Mouse (Mus musculus): ENCODE measurements around the gene Slc47a2. TPM values are rescaled to one million over a fixed set of nuclear protein-coding genes. Genes with fewer than 3 reads are reported as not detected.

Slc47a2 gene
- total RNA-seq, 2 experiments from 2014 or later: not detected

DNA sequence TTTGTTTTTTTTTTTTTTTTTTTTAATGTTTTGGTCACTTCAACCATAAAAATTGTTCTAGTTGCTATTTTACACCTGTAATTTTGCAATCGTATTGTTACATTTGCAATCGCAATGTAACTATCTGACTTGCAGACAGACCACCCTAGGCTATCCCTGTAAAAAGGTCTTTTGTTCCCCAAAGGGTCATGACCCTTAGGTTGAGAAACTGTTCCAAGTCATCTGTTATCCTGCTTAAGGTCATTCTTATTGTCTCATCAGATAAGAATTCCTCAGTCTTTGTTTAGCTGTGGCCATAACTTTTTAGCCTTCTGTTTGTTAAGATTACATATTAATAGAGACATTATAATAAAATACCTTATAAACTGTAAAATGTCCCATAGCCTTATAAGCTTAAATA, 49.4 kb downstream of the Slc47a2 start:
- ATAC-seq (replicated peaks; ENCODE audit: poor library complexity, severe bottlenecking): no peak

DNA sequence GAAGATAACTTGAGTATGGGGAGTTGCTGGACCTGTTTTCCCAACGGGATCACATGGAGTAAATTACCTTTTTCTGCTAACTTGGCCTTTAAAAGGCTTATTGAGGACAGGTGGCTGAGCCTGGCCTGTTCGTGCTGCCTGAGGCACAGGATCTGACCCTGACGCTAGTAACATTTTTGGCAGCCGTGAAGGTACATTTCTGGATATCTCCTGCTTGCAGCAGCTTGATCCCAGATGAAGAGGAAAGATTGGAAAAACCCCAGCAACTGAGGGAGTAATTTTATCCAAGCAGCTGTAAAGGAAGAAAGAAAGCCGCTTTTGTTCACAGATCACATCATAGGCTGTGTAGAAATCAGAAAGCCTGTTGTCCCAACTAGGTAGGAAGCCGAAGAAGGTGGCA, 58.3 kb downstream of the Slc47a2 start:
- no peak for ATAC-seq (replicated peaks; ENCODE audit: poor library complexity, severe bottlenecking)

DNA sequence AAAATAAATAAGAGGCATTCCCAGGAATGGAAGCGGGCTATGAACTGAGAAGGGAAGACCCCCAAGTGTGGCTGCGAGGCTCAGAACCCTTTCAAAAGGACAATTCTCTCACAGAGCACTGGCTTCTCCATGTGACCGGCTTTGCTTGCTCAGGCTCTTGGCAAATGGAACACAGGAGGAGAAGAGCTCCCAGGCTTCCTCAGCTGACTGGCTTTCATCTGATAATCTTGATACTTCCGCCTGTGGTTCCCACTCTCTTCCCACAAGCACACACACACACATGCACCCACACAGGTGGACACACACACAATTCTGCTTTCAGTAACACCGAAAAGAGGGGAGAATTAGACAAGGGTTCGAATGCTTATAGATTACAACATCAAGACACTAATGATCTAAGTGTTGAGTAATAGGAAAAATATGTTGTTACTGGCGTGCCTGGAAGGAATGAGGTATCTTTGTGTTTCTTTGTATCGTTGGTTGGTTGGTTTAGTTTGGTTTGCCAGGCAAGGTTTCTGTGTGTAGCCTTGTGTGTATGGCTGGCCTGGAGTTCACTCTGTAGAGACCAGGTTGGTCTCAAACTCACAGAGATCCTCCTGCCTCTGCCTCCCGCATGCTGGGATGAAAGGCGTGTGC, 59.1 kb downstream of the Slc47a2 start:
- ATAC-seq (replicated peaks; ENCODE audit: poor library complexity, severe bottlenecking): no peak

DNA sequence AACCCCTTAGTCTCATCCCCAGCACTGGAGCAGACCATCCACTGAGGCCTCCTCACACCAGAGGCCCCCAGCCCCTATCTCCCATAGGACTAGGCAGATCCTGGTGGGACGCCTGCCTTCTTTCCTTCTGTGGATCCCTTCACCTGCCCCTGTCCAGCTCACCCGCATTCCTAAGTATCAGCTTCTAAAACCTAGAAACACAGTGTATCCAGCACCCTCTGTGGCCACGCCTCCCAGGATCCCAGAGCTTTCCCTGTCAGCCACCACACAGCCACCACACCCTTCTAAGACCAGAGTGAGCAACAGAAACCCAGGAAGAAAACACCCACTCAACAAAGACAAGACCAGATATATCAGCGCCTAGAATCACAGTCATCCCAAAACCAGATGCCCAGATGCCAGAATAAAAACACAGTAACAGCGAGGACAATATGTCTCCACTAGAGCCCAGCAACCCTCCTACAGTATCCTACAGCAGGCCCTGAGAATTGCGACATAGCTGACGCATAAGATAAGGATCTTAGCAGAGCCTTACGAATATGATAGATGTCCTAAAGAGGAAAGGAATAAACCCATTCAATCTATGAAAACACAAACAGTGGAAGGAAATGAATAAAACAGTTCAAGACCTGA, 64.1 kb downstream of the Slc47a2 start:
- ATAC-seq (replicated peaks; ENCODE audit: poor library complexity, severe bottlenecking): no peak

DNA sequence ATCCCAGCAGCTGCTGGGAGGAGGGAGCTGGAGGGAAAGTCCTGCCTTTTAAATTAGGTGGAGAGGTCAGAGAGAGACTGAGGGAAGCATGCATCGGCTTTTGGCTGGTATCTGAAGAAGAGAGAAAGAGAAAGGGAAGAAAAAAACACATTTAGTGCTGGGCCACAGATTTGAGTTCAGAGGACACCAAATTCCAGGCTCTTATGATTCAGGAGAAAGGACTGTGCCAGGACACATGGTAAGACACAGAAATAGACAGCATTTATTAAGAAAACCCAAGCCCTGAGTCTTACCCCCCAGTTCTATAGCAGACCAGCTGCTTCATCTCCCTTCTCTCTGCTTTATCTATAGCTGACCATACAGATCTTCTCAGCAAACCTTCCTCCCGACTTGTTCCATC, 64.7 kb downstream of the Slc47a2 start:
- no peak for ATAC-seq (replicated peaks; ENCODE audit: poor library complexity, severe bottlenecking)

DNA sequence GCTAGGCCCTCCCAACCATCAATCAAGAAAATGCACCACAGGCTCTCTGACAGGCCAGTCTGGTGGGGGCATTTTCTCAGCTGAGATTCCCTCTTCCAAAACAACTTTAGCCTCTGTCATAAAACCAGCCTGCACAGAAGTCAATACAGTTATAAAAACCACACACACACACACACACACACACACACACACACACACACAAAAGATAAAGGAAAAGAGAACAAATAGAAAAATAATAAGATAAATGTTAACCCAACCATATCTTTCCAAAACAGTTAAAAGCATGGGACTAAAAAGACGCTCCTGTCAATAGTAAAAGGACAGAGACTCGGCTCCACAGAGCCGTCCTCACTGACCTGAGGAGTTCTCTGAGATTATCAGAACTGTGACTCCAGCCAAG, 66.2 kb downstream of the Slc47a2 start:
- ATAC-seq (replicated peaks; ENCODE audit: poor library complexity, severe bottlenecking): no peak

DNA sequence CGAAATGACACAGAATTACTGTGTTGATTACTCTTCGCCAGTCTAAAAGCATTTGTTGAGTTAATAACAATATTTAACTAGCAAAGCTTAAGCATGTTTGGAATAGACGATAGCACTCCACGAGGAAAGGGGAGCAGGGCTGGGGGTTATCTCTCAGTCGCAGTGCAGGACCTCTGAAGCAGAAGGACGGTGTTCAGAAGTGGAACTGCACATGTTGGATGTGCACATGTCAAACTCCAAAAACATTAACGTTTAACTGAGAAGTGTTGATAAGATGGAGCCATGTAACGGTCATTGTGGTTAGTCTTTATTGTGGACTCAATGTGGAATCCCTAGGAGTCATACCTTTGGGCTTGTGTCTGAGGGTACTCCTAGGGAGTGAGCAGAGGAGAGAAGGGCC, 67.6 kb downstream of the Slc47a2 start:
- no peak for ATAC-seq (replicated peaks; ENCODE audit: poor library complexity, severe bottlenecking)

DNA sequence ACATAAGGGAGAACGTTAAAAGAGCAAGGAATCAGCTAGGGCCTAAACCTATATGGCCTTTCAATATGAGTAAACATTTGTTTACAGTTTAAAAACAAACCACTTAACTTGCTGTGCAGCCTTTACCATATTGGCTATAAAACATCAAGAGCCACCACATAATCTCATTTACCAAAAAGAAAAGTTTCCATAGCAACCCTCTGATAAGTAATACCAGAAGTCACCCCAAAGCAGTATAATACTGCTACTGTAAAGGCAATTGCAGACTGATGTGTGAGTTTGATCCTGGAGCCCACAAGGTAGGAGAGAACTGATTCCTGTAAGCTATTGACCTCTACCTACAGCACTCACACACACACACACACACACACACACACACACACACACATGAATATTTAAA, 68.2 kb downstream of the Slc47a2 start:
- ATAC-seq (replicated peaks; ENCODE audit: poor library complexity, severe bottlenecking): no peak

DNA sequence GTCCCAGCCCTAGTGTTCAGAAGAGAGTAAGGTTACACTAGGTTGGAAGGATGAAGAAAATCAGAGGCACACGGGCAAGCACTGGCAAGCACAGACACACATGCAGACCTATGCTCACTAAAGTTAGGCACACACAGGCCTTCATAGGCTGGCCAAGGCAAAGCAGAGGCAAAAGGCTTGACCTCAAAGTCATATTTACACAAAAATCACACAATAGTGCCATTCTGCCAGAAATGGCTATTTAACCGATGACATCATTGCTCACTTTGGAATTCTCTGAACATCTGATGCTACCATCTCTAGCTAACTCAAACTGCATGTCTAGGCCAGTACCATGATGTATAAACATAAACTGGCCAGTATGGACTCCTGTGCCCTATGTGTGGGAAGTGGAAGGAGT, 68.7 kb downstream of the Slc47a2 start:
- ATAC-seq (replicated peaks; ENCODE audit: poor library complexity, severe bottlenecking): no peak

DNA sequence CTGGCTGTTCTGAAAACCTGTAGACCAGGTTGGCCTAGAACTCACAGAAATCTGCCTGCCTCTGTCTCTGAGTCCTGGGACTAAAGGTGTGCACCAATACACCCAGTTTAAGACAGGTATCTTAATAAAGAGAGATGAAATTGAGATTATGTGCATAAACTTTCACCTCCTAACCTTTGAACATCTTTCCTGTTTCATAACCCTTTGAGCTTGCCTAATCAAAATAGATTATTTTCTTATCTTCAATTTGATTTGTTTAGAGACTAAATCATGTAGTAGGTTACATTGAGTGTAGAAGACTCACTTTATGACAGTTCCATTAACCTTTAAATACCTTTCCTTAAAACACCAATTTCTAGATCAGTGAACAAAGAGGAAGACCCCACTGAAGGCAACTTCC, 71.0 kb downstream of the Slc47a2 start:
- no peak for ATAC-seq (replicated peaks; ENCODE audit: poor library complexity, severe bottlenecking)

DNA sequence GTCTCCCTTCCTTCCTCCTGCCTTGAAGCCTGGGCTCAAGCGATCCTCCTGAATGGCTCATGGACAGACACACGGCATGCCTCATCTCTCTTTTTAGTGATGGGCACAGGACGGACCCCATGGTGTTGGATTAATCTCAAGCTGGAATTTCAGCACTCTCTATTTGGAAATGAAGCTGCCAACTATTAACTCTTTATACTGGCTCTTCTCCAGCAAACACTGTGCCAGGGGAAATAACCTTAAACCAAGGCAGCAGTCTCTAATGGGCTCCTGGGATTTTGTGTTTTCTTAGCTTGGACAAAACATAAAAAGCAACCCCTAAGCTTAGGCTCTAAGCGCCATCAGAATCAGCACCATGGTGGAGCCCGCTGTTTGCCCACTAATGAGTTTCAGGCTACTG, 72.3 kb downstream of the Slc47a2 start:
- no peak for ATAC-seq (replicated peaks; ENCODE audit: poor library complexity, severe bottlenecking)

DNA sequence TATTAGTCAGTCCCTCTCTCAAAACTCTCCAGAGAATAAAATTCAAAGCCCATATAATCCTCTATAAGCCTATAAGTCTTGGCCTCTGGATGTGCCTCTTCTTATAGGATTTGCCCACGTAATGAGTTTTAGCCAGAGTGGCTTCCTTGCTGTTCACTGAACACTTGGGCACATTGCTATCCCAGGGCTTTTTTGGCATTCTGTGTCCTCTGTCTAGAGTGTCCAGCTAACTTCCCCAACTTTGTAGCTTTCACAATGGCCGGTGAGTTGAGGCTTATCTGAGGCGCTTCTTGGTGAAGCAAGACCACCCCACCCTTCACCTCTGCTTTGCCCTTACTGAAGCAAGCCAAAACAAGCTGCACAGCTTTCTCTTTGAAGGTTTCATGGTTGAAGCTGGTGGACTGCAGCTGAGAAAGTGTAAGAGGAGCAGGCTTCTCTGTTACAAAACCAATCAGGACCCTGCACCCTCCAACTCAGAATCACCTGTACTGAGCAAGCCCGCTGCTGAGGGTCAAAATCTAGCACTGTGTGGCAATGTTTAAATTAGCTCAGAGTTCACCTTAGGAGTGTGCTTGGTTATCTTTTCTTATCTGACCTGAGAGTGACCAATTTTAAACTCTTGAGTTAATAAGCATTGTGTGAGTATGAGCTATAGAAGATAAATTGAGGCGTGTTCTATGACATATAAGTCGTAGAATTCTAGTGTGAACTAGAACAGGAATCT, 73.9 kb downstream of the Slc47a2 start:
- no peak for ATAC-seq (replicated peaks; ENCODE audit: poor library complexity, severe bottlenecking)

DNA sequence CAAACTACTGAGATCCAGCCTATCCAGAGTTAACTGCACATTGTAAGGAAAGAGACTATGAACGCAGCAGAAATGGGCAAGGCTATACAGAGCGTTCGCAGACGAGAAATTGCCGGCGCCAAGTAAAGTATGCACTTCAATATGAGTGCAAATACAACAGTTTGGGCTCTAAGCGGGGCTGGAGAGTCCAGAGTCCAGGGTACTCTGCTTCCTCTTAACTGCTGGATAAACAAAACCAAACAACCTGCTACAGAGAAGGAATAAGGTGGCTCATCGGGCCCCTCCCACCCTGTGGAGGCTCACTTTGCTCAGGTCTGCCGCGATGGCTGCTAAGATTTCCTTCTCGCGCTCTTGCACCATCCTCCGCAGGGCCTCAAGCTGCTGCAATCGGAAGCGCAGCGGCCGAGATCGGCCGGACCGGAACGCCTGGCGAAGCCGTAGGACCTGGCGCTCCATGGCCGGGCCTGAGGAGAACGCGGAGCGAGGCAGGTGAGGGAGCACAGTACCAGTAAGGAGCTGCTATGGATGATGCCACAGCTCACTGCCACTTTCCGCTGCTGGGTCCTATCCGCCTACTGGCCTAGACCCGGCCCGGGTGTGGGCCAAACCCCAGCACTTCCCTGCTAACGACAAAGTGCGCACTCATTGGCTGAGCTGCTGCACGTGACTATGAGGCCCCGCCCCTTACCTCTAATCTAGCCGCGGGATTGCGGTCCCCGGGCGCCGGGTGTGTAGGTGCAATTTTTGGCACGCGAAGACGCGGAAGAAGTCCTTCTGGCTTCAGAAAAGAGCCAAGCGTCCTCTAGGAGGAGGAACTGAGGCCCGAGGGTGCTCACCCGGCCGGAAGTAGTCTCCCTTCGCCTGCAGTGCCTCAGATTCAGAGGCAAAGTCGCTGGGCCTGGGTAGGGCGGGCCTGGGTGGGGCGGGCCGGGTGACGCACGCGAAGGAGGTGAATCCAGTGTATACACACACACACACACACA, 75.8 kb downstream of the Slc47a2 start, which contains the start of gene Aldh3a2:
Gene Aldh3a2, minus strand, starts transcription at position 914 of the 983 bp plus-strand sequence.
- peak; percentile 96 for ATAC-seq (replicated peaks; ENCODE audit: poor library complexity, severe bottlenecking)

DNA sequence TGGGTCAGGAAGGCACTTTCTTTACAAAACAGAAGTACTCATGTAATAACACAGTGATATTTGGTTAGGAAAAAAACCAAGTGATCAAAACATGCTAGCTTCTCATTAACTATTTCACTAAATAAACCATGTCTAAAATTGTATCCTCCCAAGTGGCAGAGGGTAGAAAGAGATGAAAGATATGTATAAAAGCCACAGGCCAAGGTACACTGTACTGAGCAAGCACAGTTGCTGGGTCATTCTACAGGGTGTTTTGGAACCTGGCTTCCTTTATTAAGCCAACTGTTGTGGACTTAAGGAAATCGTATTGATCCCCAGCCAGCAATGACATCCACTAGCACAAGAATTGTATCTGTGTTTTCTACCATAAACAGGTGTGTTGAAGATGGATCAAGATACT, 78.8 kb downstream of the Slc47a2 start:
- no peak for ATAC-seq (replicated peaks; ENCODE audit: poor library complexity, severe bottlenecking)

DNA sequence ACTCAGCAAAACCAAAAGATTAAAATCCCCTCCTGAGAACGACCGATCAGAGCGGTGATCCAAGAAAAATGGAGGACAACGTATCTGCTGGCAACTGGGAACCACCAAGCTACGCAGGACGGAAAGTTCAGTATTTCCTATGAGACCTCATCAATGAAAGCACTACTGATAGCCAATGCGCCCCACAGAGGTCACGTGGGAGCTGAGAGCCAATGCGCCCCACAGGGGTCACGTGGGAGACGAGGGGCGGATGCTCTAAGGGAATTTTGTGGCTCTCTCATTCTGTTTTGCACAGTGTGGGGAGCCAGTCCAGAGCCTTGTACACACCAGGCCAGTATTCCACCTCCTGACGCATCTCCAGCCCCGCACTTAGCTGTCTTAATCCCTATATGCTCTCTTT, 80.1 kb downstream of the Slc47a2 start:
- no peak for ATAC-seq (replicated peaks; ENCODE audit: poor library complexity, severe bottlenecking)

DNA sequence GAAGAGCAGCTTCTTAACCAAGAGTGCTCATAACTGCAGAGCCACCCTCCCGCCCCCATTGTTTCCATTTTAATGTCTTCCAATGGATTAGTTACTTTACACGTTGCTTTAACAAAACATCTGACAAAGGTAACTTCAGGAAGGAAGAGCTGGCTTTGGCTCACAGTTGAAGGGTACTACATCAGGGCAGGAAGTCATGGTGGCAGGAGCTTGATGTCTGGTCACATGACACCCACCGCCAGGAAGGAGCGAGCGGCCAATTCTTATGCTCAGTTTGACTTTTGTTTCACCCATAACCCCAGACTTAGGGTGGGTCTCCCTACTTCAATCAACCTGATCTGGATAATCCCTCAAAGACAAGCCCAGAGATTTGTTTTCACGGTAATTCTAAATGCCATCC, 83.6 kb downstream of the Slc47a2 start:
- ATAC-seq (replicated peaks; ENCODE audit: poor library complexity, severe bottlenecking): no peak

DNA sequence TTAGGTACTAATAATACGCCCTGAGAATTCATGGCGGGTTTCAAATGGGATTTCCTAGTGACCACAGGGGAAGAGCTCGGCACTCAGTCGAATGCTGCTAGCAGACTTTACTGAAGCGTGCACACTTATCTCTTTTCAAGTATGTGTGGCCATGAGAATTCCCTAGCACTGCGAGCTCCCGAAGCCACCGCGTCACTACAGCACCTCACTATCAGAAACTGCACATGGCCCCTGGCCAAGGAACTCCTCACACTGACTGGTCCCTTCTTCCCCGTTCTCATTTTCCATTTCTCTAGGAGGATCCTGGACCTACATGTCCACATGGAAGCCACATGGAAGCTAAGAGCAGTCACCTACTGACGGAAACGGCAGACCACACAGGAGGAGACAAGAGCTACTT, 89.9 kb downstream of the Slc47a2 start:
- no peak for ATAC-seq (replicated peaks; ENCODE audit: poor library complexity, severe bottlenecking)

DNA sequence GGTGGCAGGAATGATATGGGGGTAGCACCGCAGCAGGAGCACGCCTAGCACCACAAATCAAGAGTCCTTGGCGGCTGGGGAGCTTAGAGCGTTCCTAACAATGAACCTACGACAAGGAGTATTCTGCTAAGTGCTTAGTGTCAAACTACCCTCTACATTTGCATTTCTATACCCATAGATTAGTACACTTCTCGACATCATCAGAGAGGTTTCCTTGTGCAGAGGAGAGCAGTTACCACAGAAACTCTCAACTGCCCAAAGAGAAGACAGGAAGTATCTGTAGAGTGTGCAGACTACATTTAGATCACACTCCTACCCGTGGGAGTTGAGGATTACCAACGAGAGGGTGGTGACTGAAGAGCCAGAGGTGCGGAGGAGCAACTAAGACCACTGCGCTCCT, 90.9 kb downstream of the Slc47a2 start:
- ATAC-seq (replicated peaks; ENCODE audit: poor library complexity, severe bottlenecking): no peak
